Mouse (Mus musculus) megakaryocyte-erythroid progenitor cell, adult 5-6 weeks (primary cell): ENCODE measurements around the gene Cd207. TPM values are rescaled to one million over a fixed set of nuclear protein-coding genes. Genes with fewer than 3 reads are reported as not detected.
"Not testable (repeated sequence)": the region's sequence is repeated elsewhere in the genome, so short reads cannot be mapped to it uniquely, and the experiment has no call there.

Experiments
- ATAC-seq: replicated peaks from 2 replicates; pipeline ENCODE4 v1.8.0; 2016; ENCODE audit warnings: mild to moderate bottlenecking, inconsistent platforms; ENCODE audit not compliant: severe bottlenecking, poor library complexity, low FRiP score, low TSS enrichment
- total RNA-seq, 2 experiments: library from RNA; stranded (forward) in 1 of 2; stranded (reverse) in 1 of 2; fragments of 200-1000, 215-1000 nt in 1 of 2; fragments of >200 nt in 1 of 2; fragmentation: Nextera tagmentation in 1 of 2; gene quantifications; 2 replicates each; pipeline ENCODE4 v1.2.3; 2014 to 2017

The Cd207 gene
- total RNA-seq, 2 experiments from 2014 or later, result not detected

- ATAC-seq, result no peak
These were observed 23.3 kb upstream of the Cd207 start for GRCm38 (mm10) chr6:83701001-83701400.

DNA sequence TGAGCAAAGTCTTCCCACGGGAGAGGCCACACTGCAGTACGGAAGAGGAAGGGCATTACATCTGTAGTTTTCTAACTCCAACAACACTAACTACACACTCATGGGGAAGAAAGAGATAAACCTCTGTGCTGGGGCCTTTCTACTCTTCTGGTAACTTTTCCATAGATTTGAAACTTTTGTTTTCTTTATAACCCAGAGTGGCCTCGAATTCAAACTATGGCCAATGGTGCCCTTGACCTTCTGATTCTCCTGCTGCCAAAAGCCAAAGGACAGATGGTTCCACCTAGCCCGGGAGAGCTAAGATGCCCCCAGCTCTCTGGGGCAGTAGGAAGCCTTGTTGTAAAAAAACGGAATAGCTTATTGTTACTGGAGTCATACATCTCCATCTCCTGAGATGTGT, 22.3 kb upstream of the Cd207 start:
- no peak for ATAC-seq

GRCm38 (mm10) chr6:83697932-83698331, 20.3 kb upstream of the Cd207 start:
- no peak for ATAC-seq

DNA sequence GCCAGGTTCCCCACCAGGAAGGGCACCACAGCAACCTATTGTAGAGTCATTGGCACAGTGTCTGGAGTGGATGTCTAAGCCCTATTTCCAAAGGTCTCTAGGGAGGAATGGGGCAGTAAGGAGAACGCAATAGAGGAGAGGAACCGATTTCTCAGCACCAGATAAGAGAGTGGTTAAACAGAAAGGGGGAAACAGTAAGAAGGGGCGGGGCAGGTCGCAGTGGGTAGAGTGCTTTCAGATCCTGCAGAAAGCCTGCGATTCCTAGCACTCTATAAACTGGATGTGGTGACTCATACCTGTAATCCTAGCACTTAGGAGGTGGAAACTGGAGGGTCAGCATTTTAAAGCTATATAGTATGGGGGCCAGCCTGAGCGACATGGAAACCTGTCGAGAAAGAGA, 19.0 kb upstream of the Cd207 start:
- ATAC-seq, result no peak

- ATAC-seq, result no peak
These were observed 18.1 kb upstream of the Cd207 start for GRCm38 (mm10) chr6:83695731-83696130.

DNA sequence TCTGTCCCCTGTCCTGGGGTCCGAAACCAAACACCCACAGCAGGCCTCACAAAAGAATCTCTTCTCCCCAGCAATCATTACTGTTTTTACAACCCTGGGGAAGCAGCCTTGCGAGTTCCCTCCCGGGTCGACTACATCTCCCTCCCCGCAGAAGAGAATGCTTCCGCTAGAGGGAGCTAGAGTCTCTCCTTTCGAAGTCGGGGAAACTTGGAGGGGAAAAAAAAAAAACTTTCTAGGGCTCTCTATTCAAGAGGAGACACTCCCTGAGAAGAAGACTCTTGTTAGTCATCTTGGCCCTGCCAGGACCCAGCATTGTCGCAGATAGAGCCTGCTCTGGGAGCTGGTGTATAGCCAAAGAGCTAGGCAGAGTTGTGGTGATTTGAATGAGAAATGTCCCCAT, 16.2 kb upstream of the Cd207 start:
- peak; percentile 53; the same call in 1 of the 2 replicates for ATAC-seq

GRCm38 (mm10) chr6:83692962-83693361, 15.3 kb upstream of the Cd207 start:
- no peak for ATAC-seq

DNA sequence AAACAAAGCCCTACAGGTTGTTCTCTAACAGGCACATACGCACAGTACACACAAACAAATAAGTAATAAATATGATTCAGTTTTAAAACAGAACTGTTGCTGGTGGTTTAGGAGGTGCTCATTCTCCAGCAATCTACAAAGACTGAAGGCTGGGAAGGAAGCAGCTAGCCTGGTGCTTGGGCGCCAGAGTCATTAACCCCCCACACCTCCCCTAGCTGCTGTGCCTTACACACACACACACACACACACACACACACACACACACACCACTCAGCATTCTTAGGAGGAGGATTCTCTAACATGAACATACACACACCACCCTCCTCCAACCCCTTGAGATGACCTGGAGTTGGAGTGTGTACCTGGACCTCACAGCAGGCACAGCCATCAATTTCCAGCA, 13.3 kb upstream of the Cd207 start:
- ATAC-seq, result no peak

DNA sequence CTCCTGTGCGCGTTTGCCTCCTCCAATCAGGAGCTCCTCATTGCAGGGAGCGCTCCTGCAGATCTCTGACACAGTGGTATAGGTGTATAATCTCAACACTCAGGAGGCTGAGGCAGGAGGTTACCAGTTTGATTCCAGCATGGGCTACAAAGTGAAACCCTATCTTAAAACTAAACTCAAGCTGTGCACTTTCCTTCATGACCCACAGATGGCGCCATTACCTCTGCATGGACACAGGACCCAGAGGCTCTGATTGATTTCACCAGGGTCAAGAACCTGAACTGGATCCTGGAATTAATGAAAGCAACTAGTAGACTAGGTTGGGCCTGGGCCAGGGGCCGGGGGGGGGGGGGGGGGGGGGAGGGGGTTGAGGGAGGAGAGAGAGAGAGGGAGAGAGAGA, 12.6 kb upstream of the Cd207 start:
- peak; percentile 71; the same call in 1 of the 2 replicates for ATAC-seq

GRCm38 (mm10) chr6:83689374-83689773, 11.7 kb upstream of the Cd207 start:
- no peak for ATAC-seq

DNA sequence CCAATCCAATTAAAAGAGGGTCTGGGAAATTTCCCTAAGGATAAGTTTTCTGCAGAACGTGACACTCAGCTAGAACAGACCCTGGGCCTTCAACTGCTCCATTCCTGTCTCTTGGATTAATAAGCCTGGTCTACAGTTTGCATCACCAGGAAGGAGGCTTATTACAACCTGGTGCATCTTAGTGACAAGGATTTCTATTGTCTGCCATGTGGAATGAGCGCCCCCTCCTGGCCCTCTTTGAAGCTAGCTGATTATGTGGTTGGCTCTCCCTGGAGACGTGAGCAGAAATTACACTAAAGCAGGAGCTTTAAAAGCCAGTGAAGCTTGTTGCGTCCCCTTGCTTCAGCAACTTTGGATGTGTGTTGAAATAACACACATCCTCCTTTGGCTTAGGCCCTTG, 4.3 kb downstream of the Cd207 start:
- ATAC-seq, result peak; percentile 57; the same call in 1 of the 2 replicates

- ATAC-seq, result no peak
These were observed 12.6 kb downstream of the Cd207 start for GRCm38 (mm10) chr6:83665009-83665408.

GRCm38 (mm10) chr6:83660821-83661220, 16.8 kb downstream of the Cd207 start:
- ATAC-seq, result no peak

- ATAC-seq, result no peak
These were observed 21.6 kb downstream of the Cd207 start, which contains the start of gene Clec4f for GRCm38 (mm10) chr6:83656087-83656486. Gene Clec4f (minus strand): TSS chr6:83656187.

DNA sequence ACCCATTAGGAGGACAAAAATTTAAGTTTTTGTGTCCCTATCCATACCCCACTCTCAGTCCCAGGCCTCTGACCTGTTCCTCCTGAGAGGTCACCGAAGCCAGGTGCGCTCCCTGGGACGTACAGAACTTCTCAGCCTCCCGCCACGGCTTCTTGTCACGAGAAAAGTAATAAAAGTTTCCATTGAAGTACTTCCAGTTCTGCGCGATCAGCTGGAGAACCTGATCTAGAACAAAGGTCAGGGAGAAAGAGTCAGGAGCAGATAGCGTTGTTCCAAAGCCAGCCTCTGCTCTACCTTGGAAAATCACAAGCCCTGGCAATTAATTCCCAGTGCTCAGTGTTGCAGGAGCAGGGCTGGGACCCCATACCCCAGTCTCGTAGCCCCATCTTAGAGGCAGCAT, 30.9 kb downstream of the Cd207 start:
- no peak for ATAC-seq

- no peak for ATAC-seq
These were observed 42.3 kb downstream of the Cd207 start for GRCm38 (mm10) chr6:83635329-83635728.

- ATAC-seq, result not testable (repeated sequence)
These were observed 43.0 kb downstream of the Cd207 start for GRCm38 (mm10) chr6:83634631-83635030.

DNA sequence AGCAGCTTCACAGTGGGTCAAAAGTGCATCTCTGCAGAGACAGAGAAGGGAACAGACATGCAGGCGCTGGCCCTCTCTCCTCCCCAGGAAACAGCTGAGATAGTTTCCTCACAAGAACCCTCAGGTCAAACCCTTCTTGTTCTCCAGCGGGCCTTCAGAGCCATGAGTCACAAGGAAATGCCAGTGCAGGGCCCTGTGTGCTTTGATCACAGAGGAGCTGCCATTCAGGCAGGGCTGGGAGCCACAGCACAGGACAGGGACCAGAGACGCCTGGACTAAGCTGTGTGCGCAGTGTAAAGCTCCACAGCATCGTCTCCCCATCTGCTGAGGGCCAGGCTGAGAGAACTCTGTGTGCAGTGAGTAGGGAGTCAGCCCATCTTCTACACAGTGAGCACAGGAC, 43.6 kb downstream of the Cd207 start:
- ATAC-seq, result not testable (repeated sequence)

DNA sequence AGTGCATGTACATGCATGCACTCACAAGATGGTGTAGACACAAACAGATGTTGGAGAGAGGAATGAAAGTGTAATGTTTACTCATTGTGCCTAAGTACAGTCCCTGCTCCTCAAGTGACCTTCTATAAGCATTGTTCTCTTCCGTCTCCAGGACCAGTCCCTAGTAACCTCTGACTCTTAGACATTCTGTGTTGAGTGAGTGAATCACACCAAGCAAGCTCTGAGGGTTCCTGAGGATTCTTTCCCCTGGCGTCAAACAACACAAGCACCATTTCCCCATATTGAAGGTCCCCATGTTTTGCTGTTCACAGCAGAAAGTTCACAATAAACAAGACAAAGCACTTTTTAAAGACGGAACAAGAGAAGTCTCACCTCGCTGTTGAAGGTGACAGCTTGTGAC, 45.8 kb downstream of the Cd207 start:
- ATAC-seq, result no peak

DNA sequence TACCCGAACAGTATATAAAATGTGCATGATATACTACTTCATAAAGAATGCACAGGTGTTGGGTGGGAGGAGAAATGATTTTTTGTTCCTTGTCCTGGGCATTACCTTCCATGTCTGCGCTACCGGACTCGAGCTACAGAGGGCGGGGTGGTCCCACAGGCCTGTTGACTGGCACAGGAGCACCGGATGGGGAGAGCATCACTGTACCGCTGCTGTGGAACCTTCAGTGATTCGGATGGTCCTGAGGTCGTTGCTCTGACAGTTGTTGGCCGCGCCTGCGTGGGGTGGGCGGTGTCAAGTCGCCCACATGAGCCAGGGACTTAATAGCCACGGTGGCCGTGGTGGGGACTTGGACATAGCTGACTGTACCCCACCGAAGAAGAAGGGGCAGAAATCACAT, 50.9 kb downstream of the Cd207 start:
- ATAC-seq, result no peak
